Mouse (Mus musculus): ENCODE measurements around the gene Ano6.

- TF ChIP-seq TCF12 (IDR thresholded peaks at IDR 0.05; ENCODE audit: insufficient read depth, poor library complexity, severe bottlenecking): no peak
- no peak for TF ChIP-seq POLR2A (IDR thresholded peaks at IDR 0.05; ENCODE audit: insufficient read length, low read depth)
- no peak for TF ChIP-seq CEBPB (IDR thresholded peaks at IDR 0.05; ENCODE audit: insufficient read depth, poor library complexity, severe bottlenecking)
- no peak for TF ChIP-seq MAX (IDR thresholded peaks at IDR 0.05; ENCODE audit: low read depth)
- TF ChIP-seq USF1 (IDR thresholded peaks at IDR 0.05; ENCODE audit: low read depth): no peak
- no peak for TF ChIP-seq REST (IDR thresholded peaks at IDR 0.05; ENCODE audit: insufficient read depth, insufficient read length)
- TF ChIP-seq POLR2AphosphoS2 (IDR thresholded peaks at IDR 0.05; ENCODE audit: insufficient read length, low read depth): no peak
- TF ChIP-seq MYOD1 (IDR thresholded peaks at IDR 0.05; ENCODE audit: control insufficient read depth in 1 of 3, insufficient read length in 2 of 3, low read depth in 2 of 3): no peak
Measured at GRCm38 (mm10) chr15:95820678-95821077, 30.0 kb downstream of the Ano6 start.

Measured in myocyte (in vitro differentiated cells).